Mouse (Mus musculus): ENCODE measurements around the gene Ankrd44. TPM values are rescaled to one million over a fixed set of nuclear protein-coding genes. Genes with fewer than 3 reads are reported as not detected.

Ankrd44 gene
- polyA plus RNA-seq, 1 experiment: 2.2 TPM

- Histone ChIP-seq H3K4me3 (ENCODE audit: insufficient read depth, poor library complexity, severe bottlenecking) (no peak overlapping the region), H3K79me3 (ENCODE audit: low read depth) (no peaks in the 10 kb centered on the region)
- no peak for TF ChIP-seq USF1 (IDR thresholded peaks at IDR 0.05; ENCODE audit: low read depth)
- TF ChIP-seq CEBPB (IDR thresholded peaks at IDR 0.05; ENCODE audit: low read depth): no peak
- TF ChIP-seq MYOG (IDR thresholded peaks at IDR 0.05; ENCODE audit: control insufficient read depth, extremely low read depth, insufficient read length): no peak
- no peak for TF ChIP-seq MYOD1 (IDR thresholded peaks at IDR 0.05; ENCODE audit: control insufficient read depth, insufficient read length, low read depth)
- TF ChIP-seq CTCF (IDR thresholded peaks at IDR 0.05; ENCODE audit: control insufficient read depth, insufficient read depth, insufficient read length): no peak
- no peak for TF ChIP-seq MAX (IDR thresholded peaks at IDR 0.05)
- TF ChIP-seq FOSL1 (IDR thresholded peaks at IDR 0.05; ENCODE audit: insufficient read depth, low read length, poor library complexity, severe bottlenecking): no peak
Measured at GRCm38 (mm10) chr1:54601692-54602091, 324.5 kb downstream of the Ankrd44 start.

GRCm38 (mm10) chr1:54600275-54600674 is 325.9 kb downstream of the Ankrd44 start:
- no peak for TF ChIP-seq CEBPB (IDR thresholded peaks at IDR 0.05; ENCODE audit: low read depth)
- no peak for TF ChIP-seq CTCF (IDR thresholded peaks at IDR 0.05; ENCODE audit: control insufficient read depth, insufficient read depth, insufficient read length)
- TF ChIP-seq FOSL1 (IDR thresholded peaks at IDR 0.05; ENCODE audit: insufficient read depth, low read length, poor library complexity, severe bottlenecking): no peak
- no peak for TF ChIP-seq MYOG (IDR thresholded peaks at IDR 0.05; ENCODE audit: control insufficient read depth, extremely low read depth, insufficient read length)
- TF ChIP-seq MYOD1 (IDR thresholded peaks at IDR 0.05; ENCODE audit: control insufficient read depth, insufficient read length, low read depth): no peak
- TF ChIP-seq USF1 (IDR thresholded peaks at IDR 0.05; ENCODE audit: low read depth): no peak
- TF ChIP-seq MAX (IDR thresholded peaks at IDR 0.05): no peak
- H3K79me2 ChIP-seq (ENCODE audit: control insufficient read depth, insufficient read depth): no peaks in the 10 kb centered on the region
- no peak overlapping the region for H3K4me3 ChIP-seq (ENCODE audit: insufficient read depth, poor library complexity, severe bottlenecking)
- H3K27me3 ChIP-seq (ENCODE audit: control insufficient read depth, insufficient read depth, insufficient read length): no peaks in the 10 kb centered on the region
- no peaks in the 10 kb centered on the region for H3K79me3 ChIP-seq (ENCODE audit: low read depth)
- no peaks in the 10 kb centered on the region for H3K36me3 ChIP-seq (ENCODE audit: control insufficient read depth, insufficient read depth)
- H3ac ChIP-seq (ENCODE audit: control insufficient read depth, insufficient read length, low read depth): no peak overlapping the region

More at GRCm38 (mm10) chr1:54601692-54602091, 324.5 kb downstream of the Ankrd44 start:
- Histone ChIP-seq H3K36me3 (ENCODE audit: control insufficient read depth, insufficient read depth) (no peaks in the 10 kb centered on the region), H3K27me3 (ENCODE audit: control insufficient read depth, insufficient read depth, insufficient read length) (no peaks in the 10 kb centered on the region), H3ac (ENCODE audit: control insufficient read depth, insufficient read length, low read depth) (no peak overlapping the region), H3K79me2 (ENCODE audit: control insufficient read depth, insufficient read depth) (no peaks in the 10 kb centered on the region)

DNA sequence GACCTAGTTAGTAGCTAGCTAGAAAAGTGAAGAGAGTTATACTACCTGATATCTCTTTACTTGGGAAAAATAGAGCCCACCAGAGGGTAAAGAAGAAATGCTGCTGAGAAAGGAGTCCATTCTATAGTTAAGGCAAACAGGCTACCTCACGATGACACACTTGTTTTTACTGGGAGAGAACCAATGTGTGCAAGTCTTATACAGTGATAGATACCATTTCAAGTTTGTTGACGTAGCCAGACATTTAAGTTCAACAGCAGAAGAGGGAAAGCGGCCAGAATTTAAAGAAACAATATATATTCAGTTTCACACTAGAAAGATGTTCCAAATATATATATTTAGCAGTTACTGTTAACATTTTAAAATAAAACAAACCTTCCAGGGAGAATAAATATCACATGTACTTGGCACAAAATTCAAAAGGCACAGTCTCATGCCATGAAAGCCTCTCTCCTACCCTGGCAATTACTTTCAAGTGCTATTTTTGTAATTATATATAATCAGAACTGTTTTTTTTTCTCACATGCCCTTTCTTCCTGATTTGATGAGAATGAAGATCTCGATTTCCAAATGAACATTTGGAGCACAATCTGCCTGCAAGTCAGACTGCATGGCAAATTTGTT is 328.5 kb downstream of the Ankrd44 start:
- no peak overlapping the region for H3ac ChIP-seq (ENCODE audit: control insufficient read depth, insufficient read length, low read depth)
- no peaks in the 10 kb centered on the region for H3K79me2 ChIP-seq (ENCODE audit: control insufficient read depth, insufficient read depth)
- H3K79me3 ChIP-seq (ENCODE audit: low read depth): no peaks in the 10 kb centered on the region
- H3K36me3 ChIP-seq (ENCODE audit: control insufficient read depth, insufficient read depth): no peaks in the 10 kb centered on the region
- H3K27me3 ChIP-seq (ENCODE audit: control insufficient read depth, insufficient read depth, insufficient read length): no peaks in the 10 kb centered on the region
- no peak for TF ChIP-seq MYOD1 (IDR thresholded peaks at IDR 0.05; ENCODE audit: control insufficient read depth, insufficient read length, low read depth)
- no peak for TF ChIP-seq CTCF (IDR thresholded peaks at IDR 0.05; ENCODE audit: control insufficient read depth, insufficient read depth, insufficient read length)
- TF ChIP-seq MYOG (IDR thresholded peaks at IDR 0.05; ENCODE audit: control insufficient read depth, extremely low read depth, insufficient read length): no peak
- TF ChIP-seq FOSL1 (IDR thresholded peaks at IDR 0.05; ENCODE audit: insufficient read depth, low read length, poor library complexity, severe bottlenecking): no peak
- TF ChIP-seq USF1 (IDR thresholded peaks at IDR 0.05; ENCODE audit: low read depth): no peak
- TF ChIP-seq MAX (IDR thresholded peaks at IDR 0.05): no peak
- no peak for TF ChIP-seq CEBPB (IDR thresholded peaks at IDR 0.05; ENCODE audit: low read depth)
- H3K4me3 ChIP-seq (ENCODE audit: insufficient read depth, poor library complexity, severe bottlenecking): no peak overlapping the region

GRCm38 (mm10) chr1:54596151-54596550 is 330.0 kb downstream of the Ankrd44 start:
- Histone ChIP-seq H3K79me3 (ENCODE audit: low read depth) (no peaks in the 10 kb centered on the region), H3K79me2 (ENCODE audit: control insufficient read depth, insufficient read depth) (no peaks in the 10 kb centered on the region), H3K27me3 (ENCODE audit: control insufficient read depth, insufficient read depth, insufficient read length) (no peaks in the 10 kb centered on the region), H3ac (ENCODE audit: control insufficient read depth, insufficient read length, low read depth) (no peak overlapping the region), H3K36me3 (ENCODE audit: control insufficient read depth, insufficient read depth) (no peaks in the 10 kb centered on the region), H3K4me3 (ENCODE audit: insufficient read depth, poor library complexity, severe bottlenecking) (no peak overlapping the region)
- TF ChIP-seq CEBPB (IDR thresholded peaks at IDR 0.05; ENCODE audit: low read depth): no peak
- no peak for TF ChIP-seq USF1 (IDR thresholded peaks at IDR 0.05; ENCODE audit: low read depth)
- TF ChIP-seq MYOD1 (IDR thresholded peaks at IDR 0.05; ENCODE audit: control insufficient read depth, insufficient read length, low read depth): no peak
- no peak for TF ChIP-seq MAX (IDR thresholded peaks at IDR 0.05)

Small RNA genes lying within 50 kb of the gene (microRNA-seq; reads per million reads assigned to microRNA genes)
- gene Gm24053 (ENCODE audit: borderline microRNAs expressed): not detected

Other genes with a start within 250 kb of the Ankrd44 start
- 33.5 TPM for gene Sf3b1, start 101.1 kb upstream of the Ankrd44 start, polyA plus RNA-seq (2012; fragmentation: generic; extraction: Trizol)
- 21.0 TPM for gene Coq10b, start 126.4 kb upstream of the Ankrd44 start, polyA plus RNA-seq (2012; fragmentation: generic; extraction: Trizol)
- 914 TPM for gene Hspe1, start 161.7 kb upstream of the Ankrd44 start, polyA plus RNA-seq (2012; fragmentation: generic; extraction: Trizol)
- gene Hspd1, start 161.9 kb upstream of the Ankrd44 start, polyA plus RNA-seq (2012; fragmentation: generic; extraction: Trizol): 297 TPM
- gene Mob4, start 204.8 kb upstream of the Ankrd44 start, polyA plus RNA-seq (2012; fragmentation: generic; extraction: Trizol): 15.5 TPM